Mouse (Mus musculus) c-Kit-positive CD71-positive TER-119-negative erythroid progenitor cells, embryonic 14.5 days (primary cell): Measurements from ENCODE around the gene Eng.

Experiments used
- DNase-seq: peaks from one replicate; pipeline ENCODE4 v3.0.0-alpha.2; 2013; ENCODE audit warnings: low read depth

Eng gene

GRCm38 (mm10) chr2:32644799-32645475 lies 1.5 kb upstream of the Eng start:
- DNase-seq, result peak; percentile 57

- DNase-seq, result no peak
Observed at GRCm38 (mm10) chr2:32645647-32646046, 748 bp upstream of the Eng start.

GRCm38 (mm10) chr2:32647366-32647765 lies 971 bp downstream of the Eng start:
- no peak for DNase-seq

- DNase-seq, result no peak
Observed at GRCm38 (mm10) chr2:32653764-32654163, 7.4 kb downstream of the Eng start.

GRCm38 (mm10) chr2:32654743-32655393 lies 8.5 kb downstream of the Eng start:
- no peak for DNase-seq

DNA sequence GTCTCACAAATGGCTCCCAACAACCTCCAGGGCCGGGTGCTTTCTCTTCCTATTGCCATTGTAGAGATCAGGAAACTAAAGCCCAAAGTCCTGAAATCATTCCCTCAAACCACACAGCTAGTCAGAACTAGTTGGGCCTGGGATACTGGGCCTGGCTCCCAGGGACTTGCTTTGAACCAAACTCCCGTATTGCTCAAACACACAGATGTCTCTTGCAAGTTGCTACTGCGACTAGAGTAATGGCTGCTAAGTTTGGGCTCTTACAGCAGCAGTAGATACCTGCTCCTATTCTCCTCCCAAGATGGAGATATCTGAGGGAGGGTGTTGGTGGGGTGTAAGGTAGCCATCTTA lies 9.0 kb downstream of the Eng start:
- no peak for DNase-seq

DNA sequence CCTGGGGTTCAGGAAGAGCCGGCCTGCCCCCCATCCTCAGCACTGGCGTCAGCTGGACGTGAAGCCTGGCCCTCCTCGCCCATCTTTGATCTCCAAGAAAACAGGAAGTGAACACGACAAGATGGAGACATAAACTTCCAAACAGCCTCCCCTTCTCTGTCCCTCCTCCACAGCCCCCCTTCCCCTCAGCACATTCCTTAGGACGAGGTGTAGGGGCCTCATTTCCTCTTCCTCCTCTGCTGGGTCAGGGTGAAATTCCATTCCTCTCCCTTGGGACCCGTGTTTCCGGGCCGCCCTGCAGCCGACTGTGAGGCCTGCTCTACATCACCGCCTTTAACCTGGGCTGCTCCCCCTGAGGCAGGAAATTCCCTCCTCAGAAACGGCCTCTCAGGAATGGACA lies 9.4 kb downstream of the Eng start:
- DNase-seq, result no peak

DNA sequence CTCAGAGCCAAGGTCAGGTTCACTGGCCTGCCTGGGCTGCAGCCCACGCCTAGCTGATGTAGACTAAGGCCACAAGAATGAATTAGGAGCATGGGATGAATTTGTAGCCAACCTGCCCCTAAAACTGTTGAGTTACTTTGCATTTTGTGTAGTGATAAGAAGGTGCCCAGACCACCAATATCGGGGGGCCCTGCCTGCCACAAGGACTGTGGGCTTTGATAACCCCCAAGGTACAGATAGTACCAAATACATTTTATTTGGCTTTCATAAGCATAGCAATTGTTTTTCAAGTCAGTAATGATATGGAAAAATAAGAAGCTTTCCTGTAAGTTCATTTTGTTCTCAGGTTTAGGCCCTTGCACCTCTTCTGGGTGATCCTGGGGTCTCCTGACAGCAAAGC lies 12.5 kb downstream of the Eng start:
- DNase-seq, result no peak

DNA sequence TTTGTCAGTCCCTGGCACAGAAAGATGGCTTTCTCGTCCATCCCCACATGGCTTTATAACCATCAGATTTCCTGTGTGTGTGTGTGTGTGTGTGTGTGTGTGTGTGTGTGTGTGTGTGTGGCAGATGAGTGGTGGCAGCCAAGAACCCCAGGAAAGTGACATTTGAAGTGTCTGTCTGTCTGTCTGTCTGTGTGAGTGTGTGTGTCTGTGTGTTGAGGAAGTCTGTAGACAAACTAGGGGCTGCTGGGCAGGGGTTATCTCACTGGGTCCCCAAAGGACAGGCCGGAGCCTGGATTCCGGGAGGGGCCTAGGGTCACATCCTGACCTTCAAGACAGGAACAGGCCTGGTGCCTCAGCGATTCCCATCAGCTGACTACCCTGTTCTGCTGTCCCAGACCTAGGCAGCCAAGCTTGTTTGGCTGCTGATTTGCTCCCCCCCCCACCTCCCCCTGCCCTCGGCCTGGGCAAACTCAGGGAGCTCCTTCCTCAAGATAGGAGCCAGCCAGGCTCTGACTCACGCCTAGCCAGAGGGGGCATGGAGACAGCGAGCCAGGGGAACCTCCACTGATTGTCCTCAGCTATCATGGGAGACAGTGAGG lies 15.2 kb downstream of the Eng start:
- no peak for DNase-seq

DNA sequence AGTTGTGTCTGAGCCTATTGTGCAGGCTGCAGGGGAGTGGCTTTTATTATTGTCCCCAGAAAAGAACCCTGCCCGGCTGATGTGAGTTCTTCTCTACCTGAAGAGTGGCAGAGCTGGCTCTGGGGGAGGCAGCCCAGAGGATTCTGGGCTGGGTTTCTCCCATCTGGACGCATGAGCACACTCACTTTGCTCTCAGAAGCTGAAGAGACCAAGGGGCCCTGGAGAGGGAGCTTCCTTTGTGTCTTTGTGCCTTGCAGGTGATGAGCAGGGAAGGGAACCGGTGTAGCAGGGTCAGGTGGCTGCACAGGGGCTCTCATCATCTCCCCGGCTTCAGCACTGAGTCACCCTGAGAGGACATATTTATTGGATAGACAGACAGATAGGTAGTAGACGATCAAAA lies 15.9 kb downstream of the Eng start:
- DNase-seq, result no peak

DNA sequence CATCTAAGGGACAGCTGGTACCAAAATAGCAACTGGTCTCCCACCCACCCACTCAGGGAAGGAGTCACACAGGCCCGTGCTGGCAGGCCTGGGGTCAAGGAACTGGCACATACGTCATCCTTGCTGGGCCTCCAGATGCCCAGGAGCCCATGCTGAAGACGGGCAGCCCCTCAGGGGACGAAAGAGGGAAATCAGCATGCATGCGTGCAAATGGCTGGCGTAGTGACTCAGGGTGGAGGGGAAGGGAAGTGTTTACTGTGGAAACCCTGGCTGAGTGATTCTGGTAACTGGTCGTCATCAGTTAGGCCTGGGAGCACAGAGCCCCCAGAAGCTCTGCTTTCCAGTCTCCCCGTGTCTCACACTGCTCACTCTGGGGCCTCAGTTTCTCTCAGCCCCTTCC lies 18.9 kb downstream of the Eng start:
- DNase-seq, result no peak

DNA sequence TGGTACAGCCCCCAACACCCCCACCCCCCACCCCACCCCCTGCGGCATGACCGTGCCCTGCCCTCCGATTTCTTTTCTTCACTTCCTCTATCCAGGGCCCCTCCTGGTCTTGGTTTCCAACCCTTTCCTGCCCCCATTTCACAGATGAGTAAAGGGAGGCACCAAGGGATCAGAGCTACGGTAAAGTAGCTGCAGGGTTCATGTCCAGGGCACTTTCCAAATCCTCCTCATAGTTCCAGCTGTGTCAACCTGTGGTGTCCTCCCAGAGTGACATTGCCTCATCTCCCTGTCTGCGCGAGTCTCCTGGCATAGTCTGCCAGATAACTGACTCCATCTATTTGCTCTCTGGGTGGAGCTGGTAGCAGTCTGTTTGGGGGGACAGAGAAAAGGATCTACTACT lies 19.5 kb downstream of the Eng start:
- DNase-seq, result no peak

- no peak for DNase-seq
Observed at GRCm38 (mm10) chr2:32667775-32668174, 21.4 kb downstream of the Eng start.

GRCm38 (mm10) chr2:32668176-32668575 lies 21.8 kb downstream of the Eng start:
- no peak for DNase-seq

DNA sequence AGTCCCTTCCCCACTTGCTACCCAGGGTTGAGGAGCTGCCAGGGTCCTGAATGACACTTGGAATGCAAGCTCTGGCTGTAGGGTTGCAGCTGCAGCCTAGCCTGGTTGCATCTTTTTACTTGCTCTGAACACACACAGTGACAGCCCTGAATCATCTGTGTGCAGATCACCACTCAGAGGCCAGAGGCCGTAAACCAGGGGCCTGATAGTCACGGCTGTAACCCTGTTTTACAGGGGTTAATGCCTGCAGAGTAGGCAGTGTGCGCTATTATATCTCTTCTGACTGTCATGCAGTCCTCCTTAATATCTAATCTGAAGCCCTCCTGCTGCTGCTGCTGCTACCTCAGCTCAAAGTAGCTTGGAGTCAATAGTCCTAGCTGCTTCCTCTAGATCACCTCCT lies 23.5 kb downstream of the Eng start:
- DNase-seq, result no peak

GRCm38 (mm10) chr2:32671147-32671546 lies 24.8 kb downstream of the Eng start:
- no peak for DNase-seq

- DNase-seq, result no peak
Observed at GRCm38 (mm10) chr2:32671907-32672595, 25.7 kb downstream of the Eng start.

DNA sequence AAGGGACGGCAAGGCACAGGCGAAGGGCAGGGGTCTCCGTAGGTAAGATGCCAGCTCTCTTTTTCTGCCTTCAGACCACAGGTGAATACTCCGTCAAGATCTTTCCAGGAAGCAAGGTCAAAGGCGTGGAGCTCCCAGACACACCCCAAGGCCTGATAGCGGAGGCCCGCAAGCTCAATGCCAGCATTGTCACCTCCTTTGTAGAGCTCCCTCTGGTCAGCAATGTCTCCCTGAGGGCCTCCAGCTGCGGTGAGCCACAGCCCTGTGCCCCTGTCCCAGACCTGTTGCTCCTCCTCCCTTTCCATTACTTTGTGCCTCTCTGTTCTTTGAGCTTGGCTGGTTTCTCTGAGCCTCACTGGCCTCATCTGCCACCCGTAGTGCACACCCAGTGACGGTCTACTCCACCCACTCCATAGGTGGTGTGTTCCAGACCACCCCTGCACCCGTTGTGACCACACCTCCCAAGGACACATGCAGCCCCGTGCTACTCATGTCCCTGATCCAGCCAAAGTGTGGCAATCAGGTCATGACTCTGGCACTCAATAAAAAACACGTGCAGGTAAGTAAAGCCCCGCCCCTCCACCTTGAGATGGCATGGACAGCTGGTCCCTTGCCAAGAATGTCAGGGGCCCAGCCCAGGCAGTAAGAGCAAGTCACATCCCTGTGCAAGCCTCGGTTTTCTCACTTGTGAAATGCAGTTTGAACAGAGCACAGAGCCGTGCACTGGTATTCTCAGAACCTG lies 27.0 kb downstream of the Eng start:
- no peak for DNase-seq

DNA sequence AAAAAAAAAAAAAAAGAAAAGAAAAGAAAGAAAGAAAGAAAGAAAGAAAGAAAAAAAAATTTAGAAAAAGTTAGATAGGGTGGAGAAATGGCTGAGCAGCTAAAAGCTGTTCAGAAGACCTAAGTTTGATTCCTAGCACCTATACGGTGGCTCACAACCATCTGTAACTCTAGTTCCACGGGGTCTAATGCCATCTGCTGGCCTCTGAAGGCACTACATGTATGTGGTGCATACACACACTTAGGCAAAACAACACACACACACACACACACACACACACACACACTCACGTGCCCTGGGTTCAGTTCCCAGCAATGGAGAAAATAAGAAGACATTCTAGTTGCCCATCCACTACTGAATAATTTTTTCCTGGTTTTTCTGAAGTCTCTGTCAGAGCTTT lies 30.4 kb downstream of the Eng start:
- no peak for DNase-seq

DNA sequence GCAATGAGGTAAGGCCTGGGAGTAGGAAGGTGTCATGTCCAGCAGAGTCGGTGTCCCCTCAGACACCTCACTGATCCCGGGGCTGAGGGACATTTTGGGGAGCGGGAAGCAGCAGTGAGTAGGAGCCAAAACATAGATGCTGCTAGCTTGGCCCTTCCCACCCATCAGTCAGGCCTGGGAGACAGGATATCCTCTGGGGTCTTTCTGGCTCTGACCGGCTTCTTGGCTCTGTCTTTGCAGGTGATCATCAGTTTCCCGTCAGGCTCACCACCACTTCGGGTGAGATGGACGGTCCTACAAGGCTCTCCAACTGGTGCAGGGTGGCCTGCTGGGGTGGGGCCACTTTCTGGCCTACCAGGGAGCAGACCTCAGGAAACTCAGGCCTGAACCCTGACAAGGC lies 31.3 kb downstream of the Eng start:
- no peak for DNase-seq

GRCm38 (mm10) chr2:32680051-32680451 lies 33.7 kb downstream of the Eng start:
- DNase-seq, result no peak

DNA sequence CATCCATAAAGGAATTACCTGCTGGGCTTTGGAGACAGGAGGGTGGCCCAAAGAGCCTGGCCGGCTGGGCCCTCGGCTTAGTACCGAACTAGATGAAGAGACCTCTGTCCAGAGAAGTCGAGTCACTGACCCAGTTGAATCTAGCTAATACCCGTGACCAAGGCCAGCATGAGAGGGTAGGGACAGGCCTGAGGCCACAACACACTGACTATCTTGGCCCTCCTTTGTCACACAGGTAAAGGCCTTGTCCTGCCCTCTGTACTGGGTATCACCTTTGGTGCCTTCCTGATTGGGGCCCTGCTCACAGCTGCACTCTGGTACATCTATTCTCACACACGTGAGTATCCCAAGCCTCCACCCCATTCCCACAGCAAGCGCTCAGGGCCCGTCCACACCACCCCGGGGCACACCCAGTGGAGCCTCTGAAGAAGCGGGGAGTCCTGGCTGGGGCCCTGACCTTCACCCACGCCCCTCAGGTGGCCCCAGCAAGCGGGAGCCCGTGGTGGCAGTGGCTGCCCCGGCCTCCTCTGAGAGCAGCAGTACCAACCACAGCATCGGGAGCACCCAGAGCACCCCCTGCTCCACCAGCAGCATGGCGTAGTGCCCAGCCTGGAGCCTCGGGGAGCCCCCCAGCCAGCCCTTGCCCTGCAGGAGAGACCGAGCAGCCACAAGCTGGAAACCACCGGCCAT lies 34.7 kb downstream of the Eng start:
- no peak for DNase-seq
